Mouse (Mus musculus) MEL (cell line): ENCODE measurements around the gene Gpr61. TPM values are rescaled to one million over a fixed set of nuclear protein-coding genes. Genes with fewer than 3 reads are reported as not detected.

Experiments
- DNase-seq: peaks from one replicate; pipeline ENCODE4 v3.0.0; 2011; ENCODE audit warnings: low read depth, low spot score
- H3K27ac ChIP-seq: 2 replicates; pipeline ENCODE4 v1.5.1; 2012; ENCODE audit warnings: low read depth, mild to moderate bottlenecking, control low read depth, low read length, moderate library complexity; ENCODE audit not compliant: control insufficient read depth
- H3K27me3 ChIP-seq, 2 experiments: fragments of 150-350 bp in 1 of 2; sonication (generic) in 1 of 2; 2 replicates each; pipeline ENCODE4 v1.6.1; 2012; ENCODE audit warnings: low read length in 2 of 2, mild to moderate bottlenecking in 2 of 2, improper control_type of control experiment in 1 of 2, moderate library complexity in 1 of 2; ENCODE audit not compliant: insufficient read depth in 2 of 2, control insufficient read depth in 1 of 2
- H3K36me3 ChIP-seq, 2 experiments: 2 replicates each; pipeline ENCODE4 v1.6.1; 2012 to 2014; ENCODE audit warnings: low read length in 2 of 2, improper control_type of control experiment in 1 of 2, inconsistent platforms in 1 of 2, mild to moderate bottlenecking in 1 of 2; ENCODE audit not compliant: insufficient read depth in 2 of 2, control insufficient read depth in 1 of 2
- H3K4me1 ChIP-seq, 2 experiments: fragments of 150-350 bp in 1 of 2; sonication (generic) in 1 of 2; 2 replicates each; pipeline ENCODE4 v1.6.1; 2012; ENCODE audit warnings: low read length in 2 of 2, improper control_type of control experiment in 1 of 2, mild to moderate bottlenecking in 1 of 2; ENCODE audit not compliant: insufficient read depth in 2 of 2, control insufficient read depth in 1 of 2
- H3K4me3 ChIP-seq, 2 experiments: fragments of 150-350 bp in 1 of 2; sonication (generic) in 1 of 2; 2 replicates each; pipeline ENCODE4 v1.5.1; 2012; ENCODE audit warnings: low read depth in 2 of 2, low read length in 2 of 2, mild to moderate bottlenecking in 2 of 2, moderate library complexity in 2 of 2, control low read depth in 1 of 2, improper control_type of control experiment in 1 of 2; ENCODE audit not compliant: control insufficient read depth in 1 of 2, insufficient read depth in 1 of 2
- H3K79me2 ChIP-seq: 2 replicates; pipeline ENCODE4 v1.6.1; 2012; ENCODE audit warnings: mild to moderate bottlenecking, low read length, moderate library complexity; ENCODE audit not compliant: control insufficient read depth, poor library complexity, insufficient read depth
- H3K9ac ChIP-seq: 2 replicates; pipeline ENCODE4 v1.6.1; 2012; ENCODE audit warnings: low read depth, mild to moderate bottlenecking, control low read depth, low read length, moderate library complexity; ENCODE audit not compliant: control insufficient read depth, poor library complexity, severe bottlenecking
- H3K9me3 ChIP-seq: fragments of 150-350 bp; sonication (generic); replicated peaks from 2 replicates; pipeline ENCODE4 v1.6.1; 2012; ENCODE audit warnings: mild to moderate bottlenecking, low read length, improper control_type of control experiment, moderate library complexity; ENCODE audit not compliant: insufficient read depth
- BHLHE40 ChIP-seq: IDR thresholded peaks from 2 replicates; pipeline ENCODE4 v1.6.1; 2012; ENCODE audit warnings: low read depth, mild to moderate bottlenecking, inconsistent platforms, low read length, improper control_type of control experiment, borderline replicate concordance
- CHD1 ChIP-seq: IDR thresholded peaks from 2 replicates; pipeline ENCODE4 v1.6.1; 2012; ENCODE audit warnings: low read depth, mild to moderate bottlenecking, inconsistent platforms, low read length, improper control_type of control experiment
- CHD2 ChIP-seq: IDR thresholded peaks from 2 replicates; pipeline ENCODE4 v1.6.1; 2011; ENCODE audit warnings: low read length, improper control_type of control experiment
- CTCF ChIP-seq, 3 experiments: IDR thresholded peaks in 2 of 3; conservative IDR thresholded peaks in 1 of 3; 2 replicates each; pipeline ENCODE4 v1.5.1; 2011 to 2012; ENCODE audit warnings: low read length in 3 of 3, low read depth in 2 of 3, mild to moderate bottlenecking in 2 of 3, improper control_type of control experiment in 1 of 3, inconsistent platforms in 1 of 3, mixed read lengths in 1 of 3, moderate library complexity in 1 of 3; ENCODE audit not compliant: control insufficient read depth in 1 of 3, insufficient read depth in 1 of 3, poor library complexity in 1 of 3, severe bottlenecking in 1 of 3
- ELF1 ChIP-seq: IDR thresholded peaks from 2 replicates; pipeline ENCODE4 v1.6.1; 2014; ENCODE audit warnings: low read depth, mild to moderate bottlenecking, inconsistent platforms, low read length, improper control_type of control experiment, moderate library complexity
- EP300 ChIP-seq, 2 experiments: IDR thresholded peaks; 2 replicates each; pipeline ENCODE4 v1.6.1; 2011; ENCODE audit warnings: improper control_type of control experiment in 2 of 2, low read length in 2 of 2, low read depth in 1 of 2, mild to moderate bottlenecking in 1 of 2
- ETS1 ChIP-seq: IDR thresholded peaks from 2 replicates; pipeline ENCODE4 v1.6.1; 2012; ENCODE audit warnings: low read depth, mild to moderate bottlenecking, inconsistent platforms, low read length, improper control_type of control experiment, moderate library complexity
- HCFC1 ChIP-seq: IDR thresholded peaks from 2 replicates; pipeline ENCODE4 v1.6.1; 2012; ENCODE audit warnings: low read depth, mild to moderate bottlenecking, inconsistent platforms, low read length, improper control_type of control experiment, moderate library complexity
- KAT2A ChIP-seq: conservative IDR thresholded peaks from 2 replicates; pipeline ENCODE4 v1.6.1; 2012; ENCODE audit warnings: low read depth, low read length, improper control_type of control experiment, inconsistent platforms
- MAFK ChIP-seq: IDR thresholded peaks from 2 replicates; pipeline ENCODE4 v1.6.1; 2011; ENCODE audit warnings: low read depth, mild to moderate bottlenecking, low read length, improper control_type of control experiment, borderline replicate concordance
- MAX ChIP-seq: IDR thresholded peaks from 2 replicates; pipeline ENCODE4 v1.6.1; 2011; ENCODE audit warnings: low read length, improper control_type of control experiment
- MAZ ChIP-seq: IDR thresholded peaks from 2 replicates; pipeline ENCODE4 v1.6.1; 2012; ENCODE audit warnings: low read depth, mild to moderate bottlenecking, inconsistent platforms, low read length, improper control_type of control experiment
- MXI1 ChIP-seq: IDR thresholded peaks from 2 replicates; pipeline ENCODE4 v1.6.1; 2011; ENCODE audit warnings: mild to moderate bottlenecking, low read depth, low read length, improper control_type of control experiment
- MYC ChIP-seq: IDR thresholded peaks from 2 replicates; pipeline ENCODE4 v1.6.1; 2011; ENCODE audit warnings: low read depth, mild to moderate bottlenecking, low read length, improper control_type of control experiment, moderate library complexity
- NELFE ChIP-seq: IDR thresholded peaks from 2 replicates; pipeline ENCODE4 v1.6.1; 2011; ENCODE audit warnings: low read depth, low read length, improper control_type of control experiment
- NRF1 ChIP-seq: IDR thresholded peaks from 2 replicates; pipeline ENCODE4 v1.6.1; 2014; ENCODE audit warnings: low read depth, mild to moderate bottlenecking, inconsistent platforms, low read length, improper control_type of control experiment, moderate library complexity; ENCODE audit not compliant: poor library complexity, insufficient read depth, severe bottlenecking
- POLR2A ChIP-seq, 2 experiments: IDR thresholded peaks; 2 replicates each; pipeline ENCODE4 v1.6.1; 2011 to 2012; ENCODE audit warnings: low read length in 2 of 2, mild to moderate bottlenecking in 2 of 2, control low read depth in 1 of 2, improper control_type of control experiment in 1 of 2, low read depth in 1 of 2, moderate library complexity in 1 of 2; ENCODE audit not compliant: control insufficient read depth in 1 of 2, insufficient read depth in 1 of 2, poor library complexity in 1 of 2
- POLR2AphosphoS2 ChIP-seq: IDR thresholded peaks from 2 replicates; pipeline ENCODE4 v1.6.1; 2011; ENCODE audit warnings: low read length, improper control_type of control experiment
- RAD21 ChIP-seq: IDR thresholded peaks from 2 replicates; pipeline ENCODE4 v1.6.1; 2011; ENCODE audit warnings: mild to moderate bottlenecking, low read depth, low read length, improper control_type of control experiment
- SMC3 ChIP-seq: IDR thresholded peaks from 2 replicates; pipeline ENCODE4 v1.6.1; 2011; ENCODE audit warnings: low read depth, low read length, improper control_type of control experiment
- TAL1 ChIP-seq: IDR thresholded peaks from 2 replicates; pipeline ENCODE4 v1.6.1; 2012; ENCODE audit warnings: mild to moderate bottlenecking, inconsistent platforms, low read length, moderate library complexity, mixed read lengths
- TBP ChIP-seq: IDR thresholded peaks from 2 replicates; pipeline ENCODE4 v1.8.0; 2011; ENCODE audit warnings: low read depth, low read length, improper control_type of control experiment
- TCF12 ChIP-seq: IDR thresholded peaks from 2 replicates; pipeline ENCODE4 v1.6.1; 2014; ENCODE audit warnings: low read depth, mild to moderate bottlenecking, inconsistent platforms, low read length, improper control_type of control experiment, moderate library complexity
- USF1 ChIP-seq: IDR thresholded peaks from 2 replicates; pipeline ENCODE4 v1.6.1; 2014; ENCODE audit warnings: low read depth, mild to moderate bottlenecking, inconsistent platforms, low read length, improper control_type of control experiment, moderate library complexity
- ZKSCAN1 ChIP-seq: IDR thresholded peaks from 2 replicates; pipeline ENCODE4 v1.6.1; 2012; ENCODE audit warnings: low read depth, mild to moderate bottlenecking, inconsistent platforms, low read length, improper control_type of control experiment, moderate library complexity
- ZMIZ1 ChIP-seq: IDR thresholded peaks from 2 replicates; pipeline ENCODE4 v1.6.1; 2012; ENCODE audit warnings: low read depth, mild to moderate bottlenecking, inconsistent platforms, low read length, improper control_type of control experiment, moderate library complexity
- ZNF384 ChIP-seq: IDR thresholded peaks from 2 replicates; pipeline ENCODE4 v1.6.1; 2012; ENCODE audit warnings: low read depth, mild to moderate bottlenecking, inconsistent platforms, low read length, improper control_type of control experiment
- polyA plus RNA-seq, 2 experiments: library from polyadenylated mRNA; stranded (reverse) in 1 of 2; unstranded in 1 of 2; fragments of >175 nt in 1 of 2; fragments of >200 nt in 1 of 2; gene quantifications; 2 replicates each; pipeline versions ENCODE4 v1.2.1 to v1.2.4; 2012; ENCODE audit warnings: low replicate concordance in 2 of 2, low read depth in 1 of 2; ENCODE audit not compliant: insufficient read length in 2 of 2, insufficient read depth in 1 of 2, missing spikeins in 1 of 2
- total RNA-seq: library from RNA; depleted of rRNA; stranded (reverse); fragments of 300-350 nt; gene quantifications from 2 replicates; pipeline ENCODE4 v1.2.3, GENCODE M21; 2012

Gpr61 gene
- total and polyA plus RNA-seq, 3 experiments: 0.04 to 0.07 TPM; not detected in 1

DNA sequence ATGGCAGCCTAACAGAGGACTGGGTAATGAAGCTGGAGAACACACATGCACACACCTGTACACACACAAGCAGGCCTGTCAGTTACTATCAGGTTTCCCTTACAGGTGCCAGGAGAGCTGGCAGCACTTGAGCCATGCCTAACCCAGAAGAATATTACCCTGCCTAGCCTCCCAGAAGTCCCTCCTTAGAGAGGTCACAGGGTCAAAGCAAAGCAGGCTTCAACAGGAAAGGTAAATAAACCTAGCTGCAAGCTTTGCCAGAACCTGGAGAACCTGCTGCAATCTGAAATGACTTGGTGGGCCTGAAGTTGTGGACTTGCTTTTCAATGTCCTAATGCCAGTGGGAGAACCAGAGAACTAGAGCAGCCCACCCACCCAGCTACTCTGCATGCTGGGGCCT lies 47.8 kb upstream of the Gpr61 start:
- Histone ChIP-seq H3K4me1 (peaks cover 0 to 6% of the 10 kb centered on the region in 2 experiments; a peak in 1 of 4 replicates), H3K36me3 (peaks cover 0 to 5% of the 10 kb centered on the region in 2 experiments; a peak in 2 of 4 replicates), H3K4me3 (no peak overlapping the region), H3K79me2 (no peaks in the 10 kb centered on the region; the same call in 1 of the 2 replicates), H3K9ac (no peak overlapping the region), H3K9me3 (no peaks in the 10 kb centered on the region), H3K27me3 (no peaks in the 10 kb centered on the region), H3K27ac (no peak overlapping the region)
- no peak for TF ChIP-seq KAT2A
- TF ChIP-seq CHD1: no peak
- no peak for TF ChIP-seq NRF1
- TF ChIP-seq CHD2: no peak
- no peak for TF ChIP-seq MAFK
- TF ChIP-seq ZNF384: no peak
- no peak for TF ChIP-seq HCFC1
- no peak for TF ChIP-seq MYC
- no peak for TF ChIP-seq MAX
- no peak for TF ChIP-seq RAD21
- TF ChIP-seq POLR2AphosphoS2: no peak
- TF ChIP-seq MAZ: no peak
- TF ChIP-seq ZMIZ1: no peak
- TF ChIP-seq CTCF (IDR thresholded peaks at IDR 0.05 in 2 of 3, conservative IDR thresholded peaks at IDR 0.05 in 1 of 3; ENCODE audit: control insufficient read depth in 1 of 3, insufficient read depth in 1 of 3, low read depth in 2 of 3, low read length in 3 of 3, poor library complexity in 1 of 3, severe bottlenecking in 1 of 3): no peak
- no peak for TF ChIP-seq USF1
- TF ChIP-seq TAL1: no peak
- no peak for TF ChIP-seq ETS1
- TF ChIP-seq SMC3: no peak
- DNase-seq: no peak

DNA sequence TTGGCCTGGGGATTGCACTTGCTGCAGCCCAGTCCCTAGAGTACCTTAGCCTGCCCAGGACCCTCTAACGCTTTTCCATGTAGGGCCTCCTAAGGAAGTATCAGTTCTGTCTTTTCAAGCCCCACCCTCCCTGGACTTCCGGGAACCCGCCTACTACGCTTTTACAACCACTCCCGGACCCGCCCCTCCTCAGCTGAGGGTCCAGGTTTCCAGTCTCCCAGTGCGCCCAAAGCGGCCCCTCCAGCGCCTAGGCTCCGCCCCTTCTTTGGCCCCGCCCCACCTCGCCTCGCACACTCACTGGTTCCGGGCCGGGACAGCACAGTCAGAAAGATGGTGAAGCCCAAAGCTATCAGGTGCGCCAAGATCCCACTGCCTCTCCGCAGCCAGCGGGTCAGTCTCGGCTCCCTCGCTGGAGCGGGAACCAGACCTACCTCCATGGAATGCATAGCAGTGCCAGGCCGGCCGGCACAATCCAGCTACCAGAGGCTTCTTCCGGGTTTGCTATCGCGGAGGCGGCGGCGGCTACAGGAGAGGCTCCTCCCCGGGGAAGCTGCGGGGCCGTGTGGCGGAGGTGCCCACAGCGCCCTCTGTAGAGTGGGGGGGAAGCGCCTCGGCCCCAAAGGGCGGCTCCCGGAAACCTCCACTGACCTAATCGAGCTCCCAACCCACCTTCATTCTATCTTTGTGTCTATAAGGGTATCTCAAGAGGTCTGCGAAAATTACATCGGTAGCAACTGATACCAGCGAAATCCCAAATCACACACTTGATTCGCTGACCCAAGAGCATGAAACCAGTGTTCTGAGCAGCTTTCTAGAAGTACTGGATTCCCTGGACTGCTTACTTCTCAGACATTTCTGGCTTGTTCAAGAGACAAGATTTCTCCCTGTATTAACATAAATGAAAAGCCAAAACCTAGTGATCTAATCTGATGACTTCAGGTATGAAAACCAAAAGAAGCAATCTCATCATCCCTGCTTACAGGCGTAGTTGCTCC lies 45.9 kb upstream of the Gpr61 start, which contains the start of gene Cyb561d1:
Cyb561d1 (minus strand) TSS at position 884 of the 995 bp plus-strand sequence.
- H3K36me3 ChIP-seq: peaks cover 0 to 5% of the 10 kb centered on the region in 2 experiments; a peak in 2 of 4 replicates
- TF ChIP-seq BHLHE40 (no peak), MAX (0 out of 2 replicates have a peak, but pooled peaks have one; percentile 26), TBP (peak; percentile 63; the same call in 1 of the 2 replicates), ELF1 (peak; percentile 91), CHD1 (no peak), HCFC1 (peak; percentile 77), ETS1 (peak; percentile 39; the same call in 1 of the 2 replicates), TCF12 (0 out of 2 replicates have a peak, but pooled peaks have one; percentile 21), ZMIZ1 (peak; percentile 92), POLR2A (IDR thresholded peaks at IDR 0.05; ENCODE audit: control insufficient read depth in 1 of 2, insufficient read depth in 1 of 2, low read depth in 1 of 2, low read length in 2 of 2, poor library complexity in 1 of 2) (peak; percentile 82 to 86; a peak in 3 of 4 replicates), NELFE (peak; percentile 52; the same call in 1 of the 2 replicates), SMC3 (no peak), EP300 (IDR thresholded peaks at IDR 0.05; ENCODE audit: low read depth in 1 of 2, low read length in 2 of 2) (no peak), POLR2AphosphoS2 (peak; percentile 56; the same call in 1 of the 2 replicates), MXI1 (peak; percentile 71), ZKSCAN1 (no peak), CTCF (IDR thresholded peaks at IDR 0.05 in 2 of 3, conservative IDR thresholded peaks at IDR 0.05 in 1 of 3; ENCODE audit: control insufficient read depth in 1 of 3, insufficient read depth in 1 of 3, low read depth in 2 of 3, low read length in 3 of 3, poor library complexity in 1 of 3, severe bottlenecking in 1 of 3) (peak; percentile 46 to 87 (median 73); a peak in 5 of 6 replicates), MYC (0 out of 2 replicates have a peak, but pooled peaks have one; percentile 30)

More for the DNA sequence above, 45.9 kb upstream of the Gpr61 start, which contains the start of gene Cyb561d1:
- H3K9me3 ChIP-seq: no peaks in the 10 kb centered on the region
- H3K27ac ChIP-seq: peak within 1 kb of the TSS; percentile 90
- H3K27me3 ChIP-seq: no peaks in the 10 kb centered on the region
- peak within 1 kb of the TSS; percentile 95 for H3K9ac ChIP-seq
- DNase-seq: peak; percentile 97
- no peaks in the 10 kb centered on the region; the same call in 1 of the 2 replicates for H3K79me2 ChIP-seq
- peaks cover 0 to 6% of the 10 kb centered on the region in 2 experiments; a peak in 1 of 4 replicates for H3K4me1 ChIP-seq
- H3K4me3 ChIP-seq: peak within 1 kb of the TSS; percentile 79 to 97
